Mouse (Mus musculus): ENCODE measurements around the gene Slc23a2.

Slc23a2 gene

DNA sequence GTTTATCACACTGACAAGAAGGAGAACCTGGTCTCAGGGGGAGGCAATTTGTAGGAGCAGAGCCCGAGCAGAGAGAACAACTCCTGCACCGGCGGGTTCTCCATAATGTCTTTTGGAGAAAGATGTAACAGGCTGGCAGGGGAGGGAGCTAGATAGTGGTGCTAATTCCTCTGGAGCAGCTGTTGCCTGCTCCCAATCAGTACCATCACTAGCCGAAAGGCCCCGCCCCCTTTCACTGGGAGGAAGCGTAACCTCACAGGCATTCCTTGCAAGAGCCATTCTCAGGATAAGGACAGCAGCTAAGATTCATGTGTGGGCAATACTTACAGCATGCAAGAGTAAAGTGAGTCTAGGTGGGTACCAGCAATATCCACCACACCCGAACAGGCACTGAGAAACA, 127.3 kb downstream of the Slc23a2 start:
- no peak for DNase-seq

DNA sequence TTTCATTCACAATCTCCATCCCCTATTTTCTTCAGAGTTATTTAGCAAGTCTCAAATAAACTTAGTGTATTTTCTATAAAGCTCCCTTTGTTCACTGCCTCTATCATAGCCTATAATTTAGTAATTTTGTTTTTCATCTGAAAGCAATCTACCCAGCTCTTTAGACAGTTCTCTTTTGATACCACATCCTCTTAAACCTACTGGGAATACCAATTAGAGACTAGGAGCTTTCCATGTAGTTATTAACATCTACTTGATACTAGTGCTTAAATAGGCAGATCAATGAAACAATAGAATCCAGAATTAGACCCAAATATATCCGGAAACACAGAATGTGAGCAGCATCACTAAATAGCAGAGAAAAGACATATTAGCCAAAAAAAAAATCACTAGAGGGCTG, 128.9 kb downstream of the Slc23a2 start:
- no peak for DNase-seq

DNA sequence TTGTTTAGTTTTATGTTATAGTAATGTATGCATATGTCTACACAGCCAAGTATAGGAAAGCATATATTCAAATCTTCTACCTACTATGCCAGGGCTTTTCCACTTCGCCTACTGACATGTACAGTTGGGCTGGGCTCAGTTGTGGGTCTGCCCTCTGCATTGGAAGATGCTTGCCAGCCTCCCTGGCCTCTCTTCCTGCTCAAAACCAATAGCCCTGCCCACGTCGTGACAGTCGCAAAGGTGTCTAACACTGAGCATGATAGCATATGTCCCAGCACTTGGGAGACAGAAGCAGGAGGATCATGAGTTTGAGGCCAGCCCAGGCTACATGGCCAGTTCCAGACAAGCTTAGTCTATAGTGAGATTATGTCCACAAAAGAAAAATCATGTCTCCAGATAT, 131.8 kb downstream of the Slc23a2 start:
- no peak for DNase-seq

DNA sequence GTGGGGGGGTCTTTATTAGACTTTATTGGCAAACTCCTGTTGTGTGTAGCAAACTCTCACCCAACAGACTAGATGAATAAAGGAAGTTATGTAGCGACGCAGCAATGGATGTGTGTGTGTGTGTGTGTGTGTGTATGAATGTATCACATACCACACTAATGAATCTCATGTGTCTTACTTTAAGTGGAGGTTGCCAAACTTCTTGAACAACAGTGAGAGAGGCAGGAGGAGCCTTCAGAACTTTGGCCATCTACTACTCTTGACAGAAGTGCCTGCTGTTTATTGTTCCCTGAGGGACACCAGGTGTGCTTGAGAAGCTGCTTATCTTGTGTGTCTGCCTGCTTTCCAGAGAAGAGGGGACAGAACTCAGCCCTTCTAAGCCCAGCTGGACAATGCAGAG, 134.1 kb downstream of the Slc23a2 start:
- DNase-seq, result no peak

DNA sequence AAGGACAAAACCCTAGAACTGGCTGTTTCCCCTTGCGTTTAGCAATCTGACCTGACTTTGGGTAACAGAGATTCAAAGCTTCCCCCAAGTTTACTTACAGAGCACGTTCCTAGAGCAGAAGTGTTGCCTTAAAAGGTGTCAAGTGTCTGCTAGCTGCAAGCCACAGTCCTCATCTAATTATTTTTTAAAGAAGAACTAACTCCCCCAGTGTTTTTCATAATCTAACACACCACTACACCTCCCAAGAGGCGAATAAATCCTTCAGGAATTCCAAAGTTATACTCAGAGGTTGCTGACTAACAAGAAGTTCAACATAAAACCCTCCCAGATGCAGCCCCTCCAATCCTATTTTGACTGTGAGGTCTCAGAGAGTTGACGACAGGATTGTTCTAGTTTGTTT, 136.7 kb downstream of the Slc23a2 start:
- DNase-seq, result no peak

DNA sequence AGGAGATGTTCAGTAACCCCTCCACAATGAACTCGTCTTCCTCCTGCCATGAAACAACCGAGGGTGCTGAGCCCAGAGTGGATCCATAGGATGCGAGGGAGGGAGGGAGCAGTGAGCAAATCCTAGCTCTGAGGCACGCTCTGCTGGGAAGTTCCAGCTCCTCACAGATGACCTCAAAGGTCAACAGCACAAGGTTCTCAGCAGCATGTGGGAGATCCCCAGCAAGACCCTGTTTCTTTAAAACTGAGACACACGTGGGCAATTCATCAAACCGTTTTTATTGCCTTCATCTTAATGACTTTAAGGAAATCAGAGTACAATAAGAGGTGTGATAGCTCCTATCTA, 137.5 kb downstream of the Slc23a2 start:
- DNase-seq, result no peak

DNA sequence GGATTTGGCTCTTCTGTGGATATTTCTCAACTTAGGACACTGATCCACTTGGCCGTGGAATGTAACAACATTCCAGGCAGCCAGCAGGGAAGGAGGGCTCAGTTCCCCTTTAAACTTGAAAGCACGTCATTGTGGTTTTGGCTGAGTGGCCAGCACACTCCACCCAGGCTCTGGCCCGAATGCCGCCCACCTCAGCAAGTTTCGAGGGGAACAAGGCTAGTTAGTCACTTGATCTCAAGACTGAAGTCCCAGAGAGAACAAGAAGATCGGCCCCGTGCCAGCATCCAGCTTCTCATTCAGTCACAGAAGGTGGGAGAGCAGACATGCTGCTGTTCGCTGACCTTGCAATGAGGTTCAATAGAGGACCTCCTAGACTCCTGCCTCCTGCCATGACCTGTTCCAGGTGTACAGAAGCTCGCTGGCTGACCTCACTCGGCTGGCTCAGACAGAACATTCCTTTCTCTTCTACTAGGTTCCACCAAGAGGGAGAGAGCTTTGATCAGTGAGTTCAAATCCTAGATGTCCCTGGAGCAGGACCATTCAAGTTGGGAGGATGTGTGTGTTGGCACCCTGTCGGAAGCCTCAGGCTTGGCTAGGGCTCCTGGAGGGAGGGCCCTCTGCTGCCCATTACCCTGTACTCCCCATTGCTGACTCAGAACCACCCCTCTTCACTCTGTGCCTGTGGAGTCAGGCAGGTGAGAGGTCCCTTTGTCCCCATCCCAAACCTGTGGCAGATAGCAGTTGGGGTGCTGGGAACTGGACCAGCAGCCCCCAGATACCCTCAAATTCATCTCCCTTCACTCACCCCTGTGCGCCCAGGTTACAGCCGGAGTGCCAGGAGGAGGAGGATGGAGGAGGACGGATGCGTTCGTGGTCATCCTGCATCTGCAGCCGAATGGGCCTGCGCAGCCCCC, 138.1 kb downstream of the Slc23a2 start:
- DNase-seq, result no peak

DNA sequence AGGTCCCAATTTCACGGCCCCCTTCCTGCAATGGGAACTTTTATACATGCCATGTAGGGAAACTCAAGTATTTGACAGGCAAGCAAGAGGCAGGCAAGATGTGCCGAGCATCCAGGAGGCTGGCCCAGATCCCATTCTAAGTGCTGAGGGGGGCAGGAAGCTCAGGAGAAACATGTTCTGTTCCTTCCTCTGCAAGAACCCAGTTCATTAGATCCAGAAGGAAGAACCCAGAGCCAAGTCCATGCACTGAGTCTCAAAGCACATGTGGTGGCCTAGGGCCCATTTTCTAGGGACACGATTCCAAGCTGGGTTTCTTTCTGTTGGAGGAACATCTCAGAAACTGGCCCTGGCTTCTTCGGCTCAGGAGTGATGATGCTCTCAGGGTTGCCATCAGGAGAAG, 139.5 kb downstream of the Slc23a2 start:
- DNase-seq, result no peak

DNA sequence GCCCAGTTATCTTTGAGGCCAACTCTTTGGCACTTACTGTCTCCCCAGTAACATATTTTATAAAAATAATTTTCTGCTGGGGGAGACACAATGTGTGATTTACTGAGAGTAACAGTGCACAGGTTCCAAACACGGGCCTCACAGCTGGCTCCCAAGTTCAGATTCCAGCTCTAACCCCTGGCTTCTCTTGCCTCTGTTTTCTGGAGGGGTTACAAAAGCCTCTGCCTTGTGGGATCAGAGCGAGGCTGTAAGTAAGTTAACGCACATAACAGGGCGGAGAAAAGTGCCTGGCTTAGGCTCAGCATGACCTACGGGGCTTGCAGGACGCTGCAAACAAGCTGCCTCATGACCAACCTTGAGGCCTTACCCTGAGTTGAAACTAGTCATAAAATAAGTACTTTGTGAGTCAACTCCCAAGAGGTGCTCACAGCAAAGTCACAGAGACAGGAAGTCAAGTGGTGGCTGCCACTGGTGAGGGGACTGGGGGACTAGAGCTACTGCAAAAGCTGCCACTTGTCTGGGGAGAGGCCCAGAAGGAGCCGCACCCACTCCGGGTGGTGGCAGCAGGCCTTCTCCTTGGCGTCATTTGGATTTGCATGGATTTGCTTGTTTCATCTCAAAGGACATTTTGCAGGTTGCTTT, 140.3 kb downstream of the Slc23a2 start:
- DNase-seq, result no peak

DNA sequence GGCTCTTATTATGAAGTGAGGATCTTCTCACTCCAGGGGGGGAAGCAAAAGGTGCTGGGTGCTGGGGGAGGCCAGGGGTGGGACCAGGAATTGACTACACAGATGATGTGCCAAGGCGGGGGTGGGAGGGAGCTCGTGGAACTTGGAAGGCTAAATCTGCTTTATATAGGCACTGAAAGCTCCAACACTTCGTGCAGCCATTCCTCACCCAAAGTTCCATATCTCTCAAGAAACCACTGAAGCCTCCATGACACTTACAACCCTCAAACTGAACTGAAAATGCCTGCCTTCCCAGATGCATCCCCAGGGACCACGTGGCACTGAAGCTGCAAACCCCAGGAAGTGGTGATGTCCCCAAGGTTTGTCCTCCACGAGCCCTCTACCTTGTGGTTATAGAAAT, 141.0 kb downstream of the Slc23a2 start:
- no peak for DNase-seq
